Mouse (Mus musculus) heart, postnatal 0 days (tissue): Measurements from ENCODE around the gene 9930021J03Rik. TPM values are rescaled to one million over a fixed set of nuclear protein-coding genes. Genes with fewer than 3 reads are reported as not detected.
A peak's percentile ranks its signal among the peaks of the same experiment; 100 is the strongest.

ENCODE experiments used
- ATAC-seq: fragments of 200-750 bp; cut with Nextera tagmentation; 2 replicates; pipeline ENCODE4 v1.8.0; 2017; ENCODE audit warnings: low read depth, moderate number of reproducible peaks, moderate library complexity; ENCODE audit not compliant: insufficient read depth
- DNase-seq: peaks from one replicate; pipeline ENCODE4 v3.0.0-alpha.2; 2016; ENCODE audit warnings: low spot score
- H3K27ac ChIP-seq: fragments of 300-500 bp; sonication (generic); 2 replicates; pipeline ENCODE4 v1.5.1; 2014; ENCODE audit warnings: low read depth, mild to moderate bottlenecking
- H3K27me3 ChIP-seq: fragments of 300-500 bp; sonication (generic); 2 replicates; pipeline ENCODE4 v1.6.1; 2014; ENCODE audit warnings: low read length, mixed read lengths; ENCODE audit not compliant: control insufficient read depth, insufficient read depth
- H3K36me3 ChIP-seq: fragments of 300-500 bp; sonication (generic); replicated peaks from 2 replicates; pipeline ENCODE4 v1.6.1; 2014; ENCODE audit warnings: low read length, mixed read lengths; ENCODE audit not compliant: control insufficient read depth, insufficient read depth
- H3K4me1 ChIP-seq: fragments of 300-500 bp; sonication (generic); 2 replicates; pipeline ENCODE4 v1.6.1; 2014; ENCODE audit warnings: antibody characterized with exemption; ENCODE audit not compliant: control insufficient read depth, insufficient read depth
- H3K4me2 ChIP-seq: fragments of 300-500 bp; sonication (generic); 2 replicates; pipeline ENCODE4 v1.6.1; 2014; ENCODE audit warnings: low read depth, mild to moderate bottlenecking, low read length, moderate library complexity
- H3K4me3 ChIP-seq: fragments of 300-500 bp; sonication (generic); 2 replicates; pipeline ENCODE4 v1.5.1; 2014; ENCODE audit warnings: low read depth, low read length
- H3K9ac ChIP-seq: fragments of 300-500 bp; sonication (generic); replicated peaks from 2 replicates; pipeline ENCODE4 v1.6.1; 2014; ENCODE audit warnings: low read depth, low read length, mixed read lengths
- H3K9me3 ChIP-seq: fragments of 300-500 bp; sonication (generic); replicated peaks from 2 replicates; pipeline ENCODE4 v1.6.1; 2016; ENCODE audit warnings: low read length; ENCODE audit not compliant: control insufficient read depth
- CTCF ChIP-seq: IDR thresholded peaks from 2 replicates; pipeline ENCODE4 v1.5.1; 2016; ENCODE audit warnings: antibody characterized with exemption, control low read depth, low read depth
- EP300 ChIP-seq: IDR thresholded peaks from 2 replicates; pipeline ENCODE4 v1.6.1; 2016; ENCODE audit warnings: antibody characterized with exemption, low read depth
- WGBS: fragments of 180-500 bp; shearing (Covaris S2); extraction: QIAGEN DNeasy Blood & Tissue Kit; methylation state at CpG from one replicate; pipeline ENCODE4 v1.1.7; 2014; 5-methylcytosine and 5-hydroxymethylcytosine counted together
- polyA plus RNA-seq: library from polyadenylated mRNA; unstranded; fragments of >200 nt; fragmentation: Nextera tagmentation; extraction: Ambion mirVana; gene quantifications from 2 replicates; pipeline ENCODE4 v1.2.1, GENCODE M21; 2015
- total RNA-seq: library from RNA; depleted of rRNA; stranded (reverse); fragments of >200 nt; gene quantifications from 2 replicates; pipeline ENCODE4 v1.2.3, GENCODE M21; 2014; ENCODE audit warnings: low replicate concordance

9930021J03Rik gene
- total and polyA plus RNA-seq, 2 experiments from 2014 or later, result 1.9 to 8.6 TPM

GRCm38 (mm10) chr19:29709461-29709860 lies 96.3 kb downstream of the 9930021J03Rik start:
- no peaks in the 10 kb centered on the region for H3K4me1 ChIP-seq
- no peaks in the 10 kb centered on the region for H3K36me3 ChIP-seq
- 81% methylated on average over 3 of the region's 3 CpGs for WGBS
- H3K4me3 ChIP-seq, result no peak overlapping the region
- no peak for ATAC-seq
- H3K9ac ChIP-seq, result no peak overlapping the region
- H3K27me3 ChIP-seq, result no peaks in the 10 kb centered on the region
- no peak overlapping the region for H3K4me2 ChIP-seq
- no peak overlapping the region for H3K27ac ChIP-seq
- no peak for DNase-seq
- TF ChIP-seq EP300, result no peak
- TF ChIP-seq CTCF, result no peak
- no peaks in the 10 kb centered on the region for H3K9me3 ChIP-seq

GRCm38 (mm10) chr19:29708461-29708860 lies 97.3 kb downstream of the 9930021J03Rik start:
- no peaks in the 10 kb centered on the region for H3K4me1 ChIP-seq
- TF ChIP-seq EP300, result no peak
- TF ChIP-seq CTCF, result no peak
- no peaks in the 10 kb centered on the region for H3K9me3 ChIP-seq
- ATAC-seq (no peak), DNase-seq (no peak)
- no peaks in the 10 kb centered on the region for H3K27me3 ChIP-seq
- WGBS, result 56% methylated on average over 5 of the region's 5 CpGs
- H3K27ac ChIP-seq, result no peak overlapping the region
- peak overlapping the region; percentile 27 for H3K4me3 ChIP-seq
- no peak overlapping the region for H3K9ac ChIP-seq
- peak overlapping the region; percentile 40 for H3K4me2 ChIP-seq
- no peaks in the 10 kb centered on the region for H3K36me3 ChIP-seq

GRCm38 (mm10) chr19:29708003-29708402 lies 97.8 kb downstream of the 9930021J03Rik start:
- H3K4me2 ChIP-seq, result peak overlapping the region; percentile 40
- 49% methylated on average over 14 of the region's 14 CpGs for WGBS
- DNase-seq (no peak), ATAC-seq (no peak)
- no peaks in the 10 kb centered on the region for H3K4me1 ChIP-seq
- no peaks in the 10 kb centered on the region for H3K9me3 ChIP-seq
- no peaks in the 10 kb centered on the region for H3K36me3 ChIP-seq
- TF ChIP-seq CTCF (no peak), EP300 (no peak)
- no peaks in the 10 kb centered on the region for H3K27me3 ChIP-seq
- H3K9ac ChIP-seq, result no peak overlapping the region
- peak overlapping the region; percentile 27 for H3K4me3 ChIP-seq
- H3K27ac ChIP-seq, result no peak overlapping the region

- H3K4me1 ChIP-seq, result no peaks in the 10 kb centered on the region
- ATAC-seq (no peak), DNase-seq (no peak)
- WGBS, result 83% methylated on average over 9 of the region's 9 CpGs
- no peaks in the 10 kb centered on the region for H3K27me3 ChIP-seq
- TF ChIP-seq EP300 (no peak), CTCF (no peak)
- no peak overlapping the region for H3K27ac ChIP-seq
- no peak overlapping the region for H3K4me3 ChIP-seq
- H3K9me3 ChIP-seq, result no peaks in the 10 kb centered on the region
- H3K4me2 ChIP-seq, result peak overlapping the region; percentile 40
- H3K36me3 ChIP-seq, result no peaks in the 10 kb centered on the region
- H3K9ac ChIP-seq, result no peak overlapping the region
Measured at GRCm38 (mm10) chr19:29707314-29707898, 98.4 kb downstream of the 9930021J03Rik start.

GRCm38 (mm10) chr19:29704436-29704835 lies 101.4 kb downstream of the 9930021J03Rik start:
- no peaks in the 10 kb centered on the region for H3K36me3 ChIP-seq
- H3K4me2 ChIP-seq, result no peak overlapping the region
- H3K4me1 ChIP-seq, result no peaks in the 10 kb centered on the region
- WGBS, result 93% methylated on average over 13 of the region's 13 CpGs
- no peaks in the 10 kb centered on the region for H3K27me3 ChIP-seq
- H3K9me3 ChIP-seq, result no peaks in the 10 kb centered on the region
- H3K27ac ChIP-seq, result no peak overlapping the region
- DNase-seq (no peak), ATAC-seq (no peak)
- TF ChIP-seq EP300 (no peak), CTCF (no peak)
- H3K9ac ChIP-seq, result no peak overlapping the region
- H3K4me3 ChIP-seq, result no peak overlapping the region

GRCm38 (mm10) chr19:29701707-29702106 lies 104.1 kb downstream of the 9930021J03Rik start:
- no peak overlapping the region for H3K27ac ChIP-seq
- ATAC-seq, result no peak
- no peaks in the 10 kb centered on the region for H3K27me3 ChIP-seq
- peaks cover 6% of the 10 kb centered on the region; the same call in 1 of the 2 replicates for H3K4me1 ChIP-seq
- TF ChIP-seq CTCF (no peak), EP300 (no peak)
- DNase-seq, result no peak
- H3K4me3 ChIP-seq, result no peak overlapping the region
- H3K9ac ChIP-seq, result no peak overlapping the region
- H3K4me2 ChIP-seq, result no peak overlapping the region
- H3K9me3 ChIP-seq, result no peaks in the 10 kb centered on the region
- no peaks in the 10 kb centered on the region for H3K36me3 ChIP-seq
- WGBS, result 68% methylated on average over 4 of the region's 4 CpGs
